Mouse (Mus musculus) lung, embryonic 16.5 days (tissue): ENCODE measurements around the gene Zfp488. TPM values are rescaled to one million over a fixed set of nuclear protein-coding genes. Genes with fewer than 3 reads are reported as not detected.

ENCODE experiments used
- ATAC-seq: fragments of 200-750 bp; cut with Nextera tagmentation; 2 replicates; pipeline ENCODE4 v1.8.0; 2017; ENCODE audit warnings: low read depth, mild to moderate bottlenecking, moderate library complexity
- H3K27ac ChIP-seq: fragments of 300-500 bp; sonication (generic); 2 replicates; pipeline ENCODE4 v1.5.1; 2014; ENCODE audit warnings: mild to moderate bottlenecking, control low read depth, low read length
- H3K27me3 ChIP-seq: fragments of 300-500 bp; sonication (generic); 2 replicates; pipeline ENCODE4 v1.6.1; 2014; ENCODE audit warnings: low read depth, low read length, mixed read lengths; ENCODE audit not compliant: control insufficient read depth, insufficient read depth
- H3K36me3 ChIP-seq: fragments of 300-500 bp; sonication (generic); 2 replicates; pipeline ENCODE4 v1.6.1; 2014; ENCODE audit warnings: low read length; ENCODE audit not compliant: control insufficient read depth, insufficient read depth
- H3K4me1 ChIP-seq: fragments of 300-500 bp; sonication (generic); replicated peaks from 2 replicates; pipeline ENCODE4 v1.6.1; 2014; ENCODE audit warnings: low read length, mixed read lengths; ENCODE audit not compliant: control insufficient read depth, insufficient read depth
- H3K4me2 ChIP-seq: fragments of 300-500 bp; sonication (generic); 2 replicates; pipeline ENCODE4 v1.6.1; 2014; ENCODE audit warnings: low read depth, low read length, control low read depth
- H3K4me3 ChIP-seq: fragments of 300-500 bp; sonication (generic); 2 replicates; pipeline ENCODE4 v1.5.1; 2014; ENCODE audit warnings: mild to moderate bottlenecking, low read length, control low read depth
- H3K9ac ChIP-seq: fragments of 300-500 bp; sonication (generic); 2 replicates; pipeline ENCODE4 v1.6.1; 2014; ENCODE audit warnings: low read length, control low read depth
- H3K9me3 ChIP-seq: fragments of 300-500 bp; sonication (generic); 2 replicates; pipeline ENCODE4 v1.6.1; 2016; ENCODE audit warnings: low read length; ENCODE audit not compliant: control insufficient read depth
- WGBS: fragments of 180-500 bp; shearing (Covaris S2); extraction: QIAGEN DNeasy Blood & Tissue Kit; methylation state at CpG from one replicate; pipeline ENCODE4 v1.1.7; 2014; 5-methylcytosine and 5-hydroxymethylcytosine counted together
- polyA plus RNA-seq: library from polyadenylated mRNA; unstranded; fragments of >200 nt; fragmentation: Nextera tagmentation; extraction: Ambion mirVana; gene quantifications from 2 replicates; pipeline ENCODE4 v1.2.1, GENCODE M21; 2015

Zfp488 gene
- polyA plus RNA-seq, 1 experiment from 2014 or later: not detected

DNA sequence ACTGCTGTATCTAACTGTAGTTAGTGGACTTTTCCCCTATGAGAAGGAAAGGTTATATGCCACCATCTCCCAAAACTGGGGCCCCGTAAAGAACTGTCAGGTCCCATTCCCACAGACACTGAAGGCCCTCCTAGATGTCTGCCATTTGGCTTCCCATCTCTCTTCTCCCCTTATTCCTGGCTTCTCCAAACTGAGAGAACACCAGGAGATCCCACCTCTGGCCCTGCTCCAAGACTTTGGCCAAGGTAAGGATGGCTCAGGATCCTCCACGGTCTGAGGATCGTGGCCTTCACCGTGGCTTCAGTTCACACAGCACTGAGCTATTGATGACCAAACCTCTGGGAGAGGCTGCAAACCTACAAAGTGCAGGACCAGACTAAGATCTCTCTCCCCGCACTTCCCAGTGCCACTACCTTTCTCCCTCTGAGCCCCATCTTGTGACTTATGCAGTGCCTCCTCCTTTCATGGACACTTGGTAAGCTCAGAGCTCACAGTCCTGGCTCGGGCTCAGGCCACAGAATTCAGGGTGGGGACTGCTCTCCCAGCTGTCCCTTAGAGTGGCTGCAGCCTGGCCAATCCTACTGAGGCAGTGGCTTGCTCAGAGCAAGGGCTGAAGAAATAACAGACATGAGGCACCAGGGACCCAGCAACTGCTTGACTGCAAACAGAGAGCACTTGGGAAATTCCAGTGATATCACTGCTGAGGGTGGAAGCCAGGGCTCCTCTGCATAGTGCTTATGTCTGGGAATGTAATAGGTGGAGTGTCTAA, 15.1 kb upstream of the Zfp488 start:
- Histone ChIP-seq H3K4me2 (no peak overlapping the region), H3K36me3 (no peaks in the 10 kb centered on the region), H3K27ac (no peak overlapping the region), H3K27me3 (no peaks in the 10 kb centered on the region), H3K4me3 (no peak overlapping the region), H3K9me3 (no peaks in the 10 kb centered on the region), H3K4me1 (no peaks in the 10 kb centered on the region), H3K9ac (no peak overlapping the region)
- 77% methylated on average over 6 of the region's 6 CpGs for WGBS
- peak; percentile 56; the same call in 1 of the 2 replicates for ATAC-seq

DNA sequence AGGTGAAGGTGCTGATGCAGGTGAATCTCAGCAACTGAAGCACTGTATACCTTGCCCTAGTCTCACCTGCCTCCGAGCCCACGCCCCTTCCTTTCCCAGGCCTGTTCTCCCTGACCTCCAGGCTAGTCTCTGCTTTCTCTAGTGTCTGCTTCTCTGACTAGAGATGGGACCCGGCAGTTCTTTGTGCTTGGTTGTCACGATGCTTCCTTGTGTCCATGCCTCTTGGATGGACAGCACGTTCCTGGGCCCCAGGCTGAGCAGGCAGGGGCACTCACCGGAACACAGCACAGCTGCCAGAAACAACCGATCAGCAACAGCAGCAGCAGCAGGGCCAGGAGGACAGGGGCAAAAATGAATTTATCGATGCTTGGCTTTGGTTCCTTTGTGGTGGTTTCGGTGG, 14.5 kb upstream of the Zfp488 start:
- ATAC-seq: no peak
- 86% methylated on average over 9 of the region's 9 CpGs for WGBS
- H3K4me2 ChIP-seq: no peak overlapping the region
- no peak overlapping the region for H3K27ac ChIP-seq
- no peaks in the 10 kb centered on the region for H3K27me3 ChIP-seq
- H3K9me3 ChIP-seq: no peaks in the 10 kb centered on the region
- H3K9ac ChIP-seq: no peak overlapping the region
- H3K4me3 ChIP-seq: no peak overlapping the region
- no peaks in the 10 kb centered on the region for H3K36me3 ChIP-seq
- no peaks in the 10 kb centered on the region for H3K4me1 ChIP-seq

DNA sequence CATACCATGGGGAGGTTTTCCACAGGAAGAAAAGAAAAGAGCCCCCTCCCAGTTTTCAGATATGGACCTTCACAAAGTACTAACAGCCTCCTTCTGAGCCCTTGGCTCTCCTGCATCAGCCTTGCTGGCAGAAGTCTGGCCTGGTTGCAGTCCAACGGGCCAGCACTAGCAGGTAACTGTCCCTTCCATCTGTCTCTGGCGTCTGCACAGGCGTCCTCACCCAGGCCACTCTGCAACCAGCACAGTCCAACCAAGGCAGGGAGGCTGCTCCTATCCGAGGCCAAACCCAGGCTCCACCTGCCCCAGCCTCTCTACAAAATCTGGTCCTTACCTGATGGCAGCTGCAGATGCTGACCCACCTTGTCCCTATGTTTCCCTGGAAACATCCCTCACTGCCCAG, 13.4 kb upstream of the Zfp488 start:
- H3K9ac ChIP-seq: no peak overlapping the region
- H3K27ac ChIP-seq: no peak overlapping the region
- H3K9me3 ChIP-seq: no peaks in the 10 kb centered on the region
- no peaks in the 10 kb centered on the region for H3K4me1 ChIP-seq
- no peaks in the 10 kb centered on the region for H3K36me3 ChIP-seq
- 67% methylated on average over 4 of the region's 4 CpGs for WGBS
- no peak overlapping the region for H3K4me3 ChIP-seq
- ATAC-seq: no peak
- H3K4me2 ChIP-seq: no peak overlapping the region
- H3K27me3 ChIP-seq: no peaks in the 10 kb centered on the region

DNA sequence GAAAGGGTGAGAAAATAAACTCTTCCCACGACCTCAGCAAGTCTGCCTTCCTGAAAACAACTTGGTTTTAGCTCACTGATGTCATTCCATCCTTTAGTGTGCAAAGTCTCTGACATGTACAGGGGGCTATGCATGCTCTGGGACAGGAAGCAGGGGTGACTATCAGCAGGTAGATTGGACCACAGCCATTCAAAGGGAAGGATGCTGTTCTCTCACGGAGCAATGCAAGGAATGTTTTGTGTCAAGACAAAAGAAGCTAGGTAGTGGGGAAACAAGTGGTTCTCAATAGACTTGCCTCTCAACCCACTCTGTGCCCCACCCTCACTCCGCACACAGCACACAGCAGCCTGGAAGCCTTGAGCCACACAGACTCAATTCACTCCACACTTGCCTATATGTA, 10.6 kb upstream of the Zfp488 start:
- no peak overlapping the region for H3K4me3 ChIP-seq
- whole genome bisulfite sequencing: 45% methylated on average over 3 of the region's 3 CpGs

DNA sequence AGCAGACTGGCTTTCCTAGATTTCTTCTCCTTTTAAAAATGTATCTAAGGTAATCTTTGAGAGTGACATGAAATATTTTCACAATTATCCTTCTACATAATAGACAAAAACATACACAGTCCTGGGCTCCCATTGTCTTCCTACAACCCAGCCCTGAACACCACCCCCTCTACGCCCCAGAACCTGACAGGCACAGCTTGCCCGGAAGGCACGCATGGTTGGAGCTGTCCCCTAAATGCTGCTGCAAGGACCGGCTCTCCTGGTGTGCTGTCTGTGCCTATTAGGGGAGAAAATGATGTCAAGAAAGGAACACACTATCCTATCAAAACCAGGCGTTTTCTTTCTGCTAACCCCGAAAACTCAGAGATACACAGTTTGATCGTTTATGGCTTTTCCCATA, 816 bp downstream of the Zfp488 start:
- ATAC-seq: no peak
- Histone ChIP-seq H3K36me3 (no peaks in the 10 kb centered on the region), H3K9ac (no peak overlapping the region), H3K27me3 (peaks cover 10% of the 10 kb centered on the region), H3K27ac (no peak overlapping the region), H3K4me3 (no peak overlapping the region), H3K4me2 (no peak overlapping the region), H3K9me3 (no peaks in the 10 kb centered on the region), H3K4me1 (peaks cover 7% of the 10 kb centered on the region)
- WGBS: 35% methylated on average over 7 of the region's 7 CpGs

More for the DNA sequence above, 10.6 kb upstream of the Zfp488 start:
- no peaks in the 10 kb centered on the region for H3K9me3 ChIP-seq
- no peaks in the 10 kb centered on the region for H3K27me3 ChIP-seq
- H3K4me2 ChIP-seq: no peak overlapping the region
- no peaks in the 10 kb centered on the region for H3K4me1 ChIP-seq
- H3K9ac ChIP-seq: no peak overlapping the region
- no peak for ATAC-seq
- H3K36me3 ChIP-seq: no peaks in the 10 kb centered on the region
- no peak overlapping the region for H3K27ac ChIP-seq

DNA sequence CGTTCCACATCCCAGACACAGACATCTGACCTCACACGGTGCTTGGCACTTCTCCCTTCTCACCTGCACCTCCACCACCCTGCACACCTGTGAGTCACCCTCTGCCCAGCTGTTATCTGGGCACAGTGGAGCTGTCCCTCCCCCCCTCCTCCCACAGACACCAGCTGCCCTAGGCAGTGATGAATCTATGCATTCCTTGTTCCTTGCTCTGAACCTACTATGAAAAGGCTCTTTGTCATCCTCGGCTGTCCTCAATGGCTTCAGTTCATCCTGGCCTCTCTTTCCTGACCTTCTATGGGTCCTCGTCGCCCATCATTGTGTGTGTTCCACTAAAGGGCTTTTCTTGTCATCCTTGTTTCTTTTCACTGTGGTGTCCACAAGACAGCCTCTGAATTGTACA, 3.8 kb downstream of the Zfp488 start:
- ATAC-seq: no peak

DNA sequence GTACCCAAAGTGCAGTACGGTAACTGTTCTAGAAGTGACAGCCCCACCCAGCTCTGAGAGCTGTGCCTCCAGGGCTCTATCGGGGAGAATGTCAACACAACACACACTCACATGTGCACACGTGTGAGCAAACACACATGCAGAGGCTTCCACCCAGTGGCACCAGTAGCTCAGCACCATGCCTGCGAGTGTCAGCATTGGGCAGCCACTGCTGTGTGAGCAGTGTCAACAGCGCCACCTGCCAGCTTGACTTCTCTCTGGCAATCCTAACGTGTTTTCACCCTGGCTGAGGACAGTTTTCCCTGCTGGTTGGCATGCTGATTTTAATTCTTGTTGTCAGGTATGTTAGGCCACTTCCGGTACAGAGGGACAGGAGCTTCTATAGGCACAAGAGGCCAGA, 5.9 kb downstream of the Zfp488 start:
- Histone ChIP-seq H3K36me3 (no peaks in the 10 kb centered on the region), H3K4me2 (no peak overlapping the region), H3K9me3 (no peaks in the 10 kb centered on the region), H3K4me1 (no peaks in the 10 kb centered on the region), H3K27me3 (peaks cover 2% of the 10 kb centered on the region; the same call in 1 of the 2 replicates), H3K9ac (no peak overlapping the region), H3K27ac (no peak overlapping the region), H3K4me3 (no peak overlapping the region)
- WGBS: 33% methylated on average over 7 of the region's 7 CpGs
- ATAC-seq: 0 out of 2 replicates have a peak, but pooled peaks have one; percentile 17

More for the DNA sequence above, 3.8 kb downstream of the Zfp488 start:
- H3K9ac ChIP-seq: no peak overlapping the region
- no peaks in the 10 kb centered on the region for H3K36me3 ChIP-seq
- peaks cover 7% of the 10 kb centered on the region for H3K4me1 ChIP-seq
- H3K27ac ChIP-seq: no peak overlapping the region
- H3K4me2 ChIP-seq: no peak overlapping the region
- no peak overlapping the region for H3K4me3 ChIP-seq
- no peaks in the 10 kb centered on the region for H3K9me3 ChIP-seq
- 62% methylated on average over 5 of the region's 5 CpGs for WGBS
- H3K27me3 ChIP-seq: peaks cover 10% of the 10 kb centered on the region

DNA sequence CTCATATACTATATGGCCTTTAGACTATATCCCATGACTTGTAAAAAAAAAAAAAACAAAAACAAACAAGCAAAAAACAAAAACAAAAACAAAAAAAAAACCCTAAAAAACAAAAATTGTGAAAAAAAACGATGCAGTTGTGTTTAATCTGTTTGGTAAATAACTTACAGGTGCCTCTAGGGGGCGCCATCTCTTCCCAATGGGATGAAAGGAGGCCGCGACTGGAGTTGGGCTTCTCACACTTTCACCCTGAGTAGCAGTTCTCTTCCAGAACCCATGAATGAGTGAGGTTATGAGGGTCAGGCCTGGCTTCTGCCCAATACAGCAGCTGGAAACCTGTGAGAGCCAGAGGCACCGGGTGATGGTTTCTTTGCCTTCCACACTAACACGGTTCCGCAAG, 12.9 kb downstream of the Zfp488 start:
- no peak overlapping the region for H3K4me2 ChIP-seq
- no peak for ATAC-seq
- 54% methylated on average over 7 of the region's 7 CpGs for WGBS
- no peaks in the 10 kb centered on the region for H3K9me3 ChIP-seq
- H3K36me3 ChIP-seq: no peaks in the 10 kb centered on the region
- H3K4me3 ChIP-seq: no peak overlapping the region
- no peak overlapping the region for H3K9ac ChIP-seq
- H3K27me3 ChIP-seq: no peaks in the 10 kb centered on the region
- no peaks in the 10 kb centered on the region for H3K4me1 ChIP-seq
- no peak overlapping the region for H3K27ac ChIP-seq

DNA sequence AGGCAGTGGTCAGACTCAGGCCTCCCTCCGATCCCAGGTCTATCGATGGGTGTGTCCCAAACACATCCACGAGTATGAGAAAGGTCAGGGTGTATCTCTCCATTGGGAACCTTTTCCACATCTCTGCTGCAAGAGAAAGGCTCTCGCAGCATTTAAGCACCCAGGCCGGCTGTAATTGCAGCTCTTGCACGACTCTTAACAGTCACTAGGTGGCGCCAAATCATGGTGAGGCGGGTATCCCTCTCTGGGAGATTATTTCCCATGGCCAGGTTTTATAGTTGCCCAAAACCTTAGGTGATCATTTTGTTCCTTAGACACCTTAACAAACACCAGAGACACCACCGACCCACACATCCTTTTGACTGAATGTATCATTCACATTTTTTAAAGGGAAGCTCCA, 19.2 kb downstream of the Zfp488 start:
- Histone ChIP-seq H3K9ac (no peak overlapping the region), H3K36me3 (no peaks in the 10 kb centered on the region), H3K9me3 (no peaks in the 10 kb centered on the region), H3K4me3 (no peak overlapping the region), H3K27me3 (no peaks in the 10 kb centered on the region), H3K27ac (no peak overlapping the region), H3K4me1 (no peaks in the 10 kb centered on the region), H3K4me2 (no peak overlapping the region)
- no peak for ATAC-seq
- WGBS: 12% methylated on average over 9 of the region's 9 CpGs
